In the genomic region with DNA sequence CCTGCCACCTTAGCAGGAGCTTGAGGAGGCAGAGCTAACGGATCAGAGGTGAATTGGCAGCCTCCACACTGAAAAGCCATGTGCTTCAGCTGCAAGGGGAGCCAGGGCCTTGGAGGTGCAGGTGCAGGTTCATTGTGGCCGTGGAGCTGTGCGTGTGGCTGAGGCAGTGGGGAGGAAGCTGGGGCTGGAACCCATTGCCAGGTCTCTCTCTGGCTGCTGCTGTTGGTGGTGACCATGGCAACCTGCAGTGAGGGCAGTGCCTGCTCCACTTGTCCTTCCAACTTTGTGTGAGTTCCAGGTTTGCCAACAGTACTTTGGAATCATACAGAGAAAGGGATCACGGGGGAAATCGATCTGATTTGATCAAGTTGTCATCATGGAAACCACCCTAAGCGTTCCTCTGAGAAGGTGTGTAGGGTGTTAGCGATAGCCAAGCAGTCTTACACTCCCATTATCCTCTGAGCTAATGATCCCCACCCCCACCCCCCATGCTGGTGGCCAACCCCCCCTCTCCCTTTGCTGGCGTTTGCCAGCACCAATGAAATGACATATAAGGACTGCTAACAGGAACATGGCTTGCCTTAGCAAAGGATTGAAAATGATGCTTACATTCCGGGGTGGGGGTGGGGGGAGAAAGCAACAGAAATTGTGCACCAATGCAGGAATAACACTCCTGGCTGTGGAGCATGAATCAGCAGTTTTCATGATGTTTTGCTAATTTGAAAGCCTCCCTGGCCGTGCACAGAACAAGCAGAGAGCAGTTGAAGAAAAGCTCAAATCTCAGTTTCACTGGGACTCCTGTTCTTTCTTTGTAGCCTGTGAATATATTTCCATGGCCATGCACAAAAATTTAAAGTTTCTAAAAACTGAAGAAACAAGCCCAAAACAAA, we compare ENCODE assay signal across 8 mouse cellular contexts.
DNase-seq lines count a peak whose midpoint lies in the region; ATAC-seq and TF ChIP-seq lines count a peak whose summit lies in the region.

No protein-coding gene starts in this region.

- peak overlapping the region; percentile 65 for H3K27ac ChIP-seq in kidney, adult 2 months (ENCODE audit: insufficient read depth, low read depth, low read length)
- no peak overlapping the region for H3K27ac ChIP-seq in limb, embryonic 14.5 days (replicated peaks; ENCODE audit: low read depth, low read length)
- H3K27ac ChIP-seq in hindbrain, embryonic 12.5 days: no peak overlapping the region

- H3K4me2 ChIP-seq in limb, embryonic 14.5 days (replicated peaks; ENCODE audit: low read depth, low read length, severe bottlenecking): no peak overlapping the region
- H3K4me2 ChIP-seq in hindbrain, embryonic 12.5 days (replicated peaks): no peak overlapping the region

- no peaks in the 10 kb centered on the region for H3K9me3 ChIP-seq in limb, embryonic 14.5 days (ENCODE audit: control insufficient read depth, low read length)
- no peaks in the 10 kb centered on the region for H3K9me3 ChIP-seq in hindbrain, embryonic 12.5 days (replicated peaks)

- TF ChIP-seq CTCF in kidney, adult 2 months (conservative IDR thresholded peaks at IDR 0.05; ENCODE audit: insufficient read depth, insufficient read length, low read depth, low read length): no peak

- ATAC-seq in limb, embryonic 14.5 days (ENCODE audit: low FRiP score, low read depth): peak; percentile 26; the same call in 1 of the 2 replicates
- no peak for ATAC-seq in megakaryocyte-erythroid progenitor cell, adult 5-6 weeks (replicated peaks; ENCODE audit: low FRiP score, low TSS enrichment, poor library complexity, severe bottlenecking)
- ATAC-seq in hindbrain, embryonic 12.5 days (ENCODE audit: low FRiP score): no peak

- peak; percentile 87 for DNase-seq in kidney, adult 2 months
- DNase-seq in kidney, postnatal 10 days: no peak
- peak; percentile 34 for DNase-seq in MN1 (ENCODE audit: low spot score)
- DNase-seq in brain, adult 2 months (ENCODE audit: low read depth, low spot score): peak; percentile 53
- no peak for DNase-seq in limb, embryonic 14.5 days (ENCODE audit: low spot score)
- no peak for DNase-seq in testis, postnatal 10 days (ENCODE audit: low spot score)

- no peak overlapping the region for H3K4me3 ChIP-seq in kidney, adult 2 months (ENCODE audit: insufficient read depth, low read depth, low read length)
- H3K4me3 ChIP-seq in limb, embryonic 14.5 days (replicated peaks; ENCODE audit: low read length): no peak overlapping the region
- H3K4me3 ChIP-seq in hindbrain, embryonic 12.5 days: no peak overlapping the region

- no peak for TF ChIP-seq POLR2A in kidney, adult 2 months (IDR thresholded peaks at IDR 0.05; ENCODE audit: low read depth, low read length)
- TF ChIP-seq POLR2A in limb, embryonic 14.5 days (IDR thresholded peaks at IDR 0.05; ENCODE audit: borderline replicate concordance, extremely low read depth, insufficient read depth, insufficient read length): no peak

- H3K27me3 ChIP-seq in kidney, adult 2 months (replicated peaks; ENCODE audit: control insufficient read depth, insufficient read depth, low read length): no peaks in the 10 kb centered on the region
- H3K27me3 ChIP-seq in limb, embryonic 14.5 days (ENCODE audit: control insufficient read depth, insufficient read depth, low read length): no peaks in the 10 kb centered on the region
- H3K27me3 ChIP-seq in hindbrain, embryonic 12.5 days: no peaks in the 10 kb centered on the region

- no peaks in the 10 kb centered on the region for H3K36me3 ChIP-seq in kidney, adult 2 months (ENCODE audit: control insufficient read depth, insufficient read depth, low read length)
- no peaks in the 10 kb centered on the region for H3K36me3 ChIP-seq in limb, embryonic 14.5 days (ENCODE audit: control insufficient read depth, insufficient read depth, low read length)
- H3K36me3 ChIP-seq in hindbrain, embryonic 12.5 days: no peaks in the 10 kb centered on the region

- WGBS in kidney, adult 2 months: 32% methylated on average over 10 of the region's 10 CpGs
- 32% methylated on average over 10 of the region's 10 CpGs for WGBS in limb, embryonic 14.5 days
- 42% methylated on average over 10 of the region's 10 CpGs for WGBS in hindbrain, embryonic 12.5 days

- H3K9ac ChIP-seq in limb, embryonic 14.5 days (ENCODE audit: low read depth, low read length, severe bottlenecking): no peak overlapping the region
- no peak overlapping the region for H3K9ac ChIP-seq in hindbrain, embryonic 12.5 days

- H3K4me1 ChIP-seq in kidney, adult 2 months (ENCODE audit: control insufficient read depth, insufficient read depth, low read length): peaks cover 12% of the 10 kb centered on the region; the same call in 1 of the 2 replicates
- H3K4me1 ChIP-seq in limb, embryonic 14.5 days (ENCODE audit: control insufficient read depth, insufficient read depth, low read length): peaks cover 9% of the 10 kb centered on the region; the same call in 1 of the 2 replicates
- peaks cover 13% of the 10 kb centered on the region; the same call in 1 of the 2 replicates for H3K4me1 ChIP-seq in hindbrain, embryonic 12.5 days

Comparison
In these comparisons a context has a peak if more than half of its experiments do, and no peak if none do; other contexts are left out.
1. DNase-seq: peak in kidney, adult 2 months (single experiment), MN1 (single experiment) and brain, adult 2 months (single experiment); none in kidney, postnatal 10 days (single experiment), limb, embryonic 14.5 days (single experiment) and testis, postnatal 10 days (single experiment).